Mouse (Mus musculus) layer of hippocampus, postnatal 14 days (tissue): ENCODE data around the gene Rhog. TPM values are rescaled to one million over a fixed set of nuclear protein-coding genes. Genes with fewer than 3 reads are reported as not detected.

Experiments used
- DNase-seq, 2 experiments: peaks; one replicate each; pipeline ENCODE4 v3.0.0; 2021 to 2022; ENCODE audit warnings: low spot score in 2 of 2, mixed read lengths in 1 of 2
- total RNA-seq, 2 experiments: library from RNA; stranded (reverse); gene quantifications; 2 replicates each; pipeline ENCODE4 v1.2.3; 2021

Rhog gene
- total RNA-seq, 2 experiments from 2014 or later, result 23.4 to 25.8 TPM

- no peak for DNase-seq
Observed at GRCm38 (mm10) chr7:102253631-102254030, 2.2 kb downstream of the Rhog start.

- peak; percentile 80 to 81 for DNase-seq
Observed at GRCm38 (mm10) chr7:102250631-102251214, 5.1 kb downstream of the Rhog start.

- peak; percentile 39 to 56 for DNase-seq
Observed at GRCm38 (mm10) chr7:102249896-102250630, 5.8 kb downstream of the Rhog start.

GRCm38 (mm10) chr7:102249531-102249895 is 6.3 kb downstream of the Rhog start:
- no peak for DNase-seq

GRCm38 (mm10) chr7:102248691-102249404 is 7.0 kb downstream of the Rhog start:
- no peak for DNase-seq

- peak in 1 of 2 experiments; percentile 39 for DNase-seq
Observed at GRCm38 (mm10) chr7:102246956-102247797, 8.7 kb downstream of the Rhog start.

GRCm38 (mm10) chr7:102246265-102246664 is 9.6 kb downstream of the Rhog start:
- no peak for DNase-seq

- DNase-seq, result peak in 1 of 2 experiments; percentile 28
Observed at GRCm38 (mm10) chr7:102245775-102246174, 10.1 kb downstream of the Rhog start.

- no peak for DNase-seq
Observed at GRCm38 (mm10) chr7:102244782-102245535, 10.9 kb downstream of the Rhog start.

GRCm38 (mm10) chr7:102243870-102244269 is 12.0 kb downstream of the Rhog start:
- DNase-seq, result no peak

- no peak for DNase-seq
Observed at GRCm38 (mm10) chr7:102242917-102243316, 12.9 kb downstream of the Rhog start.

GRCm38 (mm10) chr7:102242371-102242770 is 13.5 kb downstream of the Rhog start:
- DNase-seq, result no peak

GRCm38 (mm10) chr7:102239591-102239990 is 16.3 kb downstream of the Rhog start:
- no peak for DNase-seq

GRCm38 (mm10) chr7:102238686-102239286 is 17.1 kb downstream of the Rhog start:
- DNase-seq, result no peak

GRCm38 (mm10) chr7:102233059-102233458 is 22.8 kb downstream of the Rhog start:
- no peak for DNase-seq

GRCm38 (mm10) chr7:102229814-102230213 is 26.0 kb downstream of the Rhog start:
- DNase-seq, result no peak

GRCm38 (mm10) chr7:102228049-102228670 is 27.7 kb downstream of the Rhog start:
- DNase-seq, result no peak

- no peak for DNase-seq
Observed at GRCm38 (mm10) chr7:102226051-102226450, 29.8 kb downstream of the Rhog start.

GRCm38 (mm10) chr7:102223883-102224738 is 31.7 kb downstream of the Rhog start:
- DNase-seq, result no peak
